Mouse (Mus musculus) CH12.LX (cell line): Measurements from ENCODE around the gene Cd200. TPM values are rescaled to one million over a fixed set of nuclear protein-coding genes. Genes with fewer than 3 reads are reported as not detected.

Experiments used
- DNase-seq: peaks from one replicate; pipeline ENCODE4 v3.0.0-alpha.2; 2013; ENCODE audit errors: extremely low read depth
- H3K27ac ChIP-seq: 2 replicates; pipeline ENCODE4 v1.5.1; 2012; ENCODE audit warnings: low read depth, mild to moderate bottlenecking, control low read depth, moderate library complexity; ENCODE audit not compliant: insufficient read depth
- H3K27me3 ChIP-seq: replicated peaks from 2 replicates; pipeline ENCODE3; 2012; ENCODE audit warnings: inconsistent platforms
- H3K36me3 ChIP-seq, 2 experiments: replicated peaks in 1 of 2; 2 replicates each; pipeline versions ENCODE3 to v1.6.1; 2012; ENCODE audit warnings: inconsistent platforms in 1 of 2, low read length in 1 of 2, mild to moderate bottlenecking in 1 of 2, mixed read lengths in 1 of 2, moderate library complexity in 1 of 2; ENCODE audit not compliant: control insufficient read depth in 1 of 2, insufficient read depth in 1 of 2
- H3K4me1 ChIP-seq, 2 experiments: 2 replicates each; pipeline ENCODE4 v1.6.1; 2012; ENCODE audit warnings: inconsistent platforms in 1 of 2, moderate library complexity in 1 of 2; ENCODE audit not compliant: insufficient read depth in 2 of 2, control insufficient read depth in 1 of 2
- H3K4me2 ChIP-seq: 2 replicates; pipeline ENCODE4 v1.6.1; 2012; ENCODE audit warnings: low read depth, mild to moderate bottlenecking, control low read depth; ENCODE audit not compliant: poor library complexity, insufficient read depth, severe bottlenecking
- H3K4me3 ChIP-seq, 3 experiments: fragments of 150-350 bp in 1 of 3; sonication (generic) in 1 of 3; replicated peaks in 1 of 3; 2 replicates each; pipeline versions ENCODE3 to v1.5.1; 2011 to 2012; ENCODE audit warnings: low read depth in 2 of 3, low read length in 2 of 3, mild to moderate bottlenecking in 2 of 3, moderate library complexity in 2 of 3, control low read depth in 1 of 3, improper control_type of control experiment in 1 of 3, inconsistent platforms in 1 of 3, mixed read lengths in 1 of 3; ENCODE audit not compliant: poor library complexity in 1 of 3
- H3K79me2 ChIP-seq: replicated peaks from 2 replicates; pipeline ENCODE4 v1.6.1; 2012; ENCODE audit warnings: mild to moderate bottlenecking, moderate library complexity; ENCODE audit not compliant: control insufficient read depth, poor library complexity, insufficient read depth, severe bottlenecking; ENCODE audit errors: extremely low read depth
- H3K9ac ChIP-seq: 2 replicates; pipeline ENCODE4 v1.6.1; 2012; ENCODE audit warnings: low read depth, mild to moderate bottlenecking, control low read depth, moderate library complexity; ENCODE audit not compliant: insufficient read depth
- H3K9me3 ChIP-seq: replicated peaks from 2 replicates; pipeline ENCODE3; 2012; ENCODE audit warnings: low read length, inconsistent platforms, mixed read lengths
- CHD2 ChIP-seq: IDR thresholded peaks from 2 replicates; pipeline ENCODE4 v1.6.1; 2011; ENCODE audit warnings: low read length, improper control_type of control experiment
- E2F4 ChIP-seq: IDR thresholded peaks from 2 replicates; pipeline ENCODE4 v1.6.1; 2011; ENCODE audit warnings: low read depth, low read length, improper control_type of control experiment; ENCODE audit not compliant: insufficient replicate concordance
- EP300 ChIP-seq: IDR thresholded peaks from 2 replicates; pipeline ENCODE4 v1.6.1; 2011; ENCODE audit warnings: low read length, improper control_type of control experiment
- ETS1 ChIP-seq: conservative IDR thresholded peaks from 2 replicates; pipeline ENCODE4 v1.6.1; 2012; ENCODE audit warnings: low read depth, mild to moderate bottlenecking, inconsistent platforms, low read length, improper control_type of control experiment, moderate library complexity
- HCFC1 ChIP-seq: IDR thresholded peaks from 2 replicates; pipeline ENCODE4 v1.6.1; 2012; ENCODE audit warnings: low read depth, mild to moderate bottlenecking, inconsistent platforms, low read length, improper control_type of control experiment
- IRF4 ChIP-seq: IDR thresholded peaks from 2 replicates; pipeline ENCODE4 v1.6.1; 2014; ENCODE audit warnings: low read depth, mild to moderate bottlenecking, inconsistent platforms, low read length, improper control_type of control experiment
- JUND ChIP-seq: conservative IDR thresholded peaks from 2 replicates; pipeline ENCODE4 v1.6.1; 2011; ENCODE audit warnings: low read depth, low read length, improper control_type of control experiment
- KAT2A ChIP-seq: IDR thresholded peaks from 2 replicates; pipeline ENCODE4 v1.6.1; 2012; ENCODE audit warnings: low read length, improper control_type of control experiment, inconsistent platforms; ENCODE audit not compliant: insufficient replicate concordance
- MAFK ChIP-seq: IDR thresholded peaks from 2 replicates; pipeline ENCODE4 v1.6.1; 2011; ENCODE audit warnings: low read length, improper control_type of control experiment; ENCODE audit not compliant: insufficient replicate concordance
- MAX ChIP-seq: IDR thresholded peaks from 2 replicates; pipeline ENCODE4 v1.6.1; 2011; ENCODE audit warnings: low read length, improper control_type of control experiment
- MEF2A ChIP-seq: IDR thresholded peaks from 2 replicates; pipeline ENCODE4 v1.6.1; 2014; ENCODE audit warnings: low read depth, mild to moderate bottlenecking, inconsistent platforms, low read length, improper control_type of control experiment, borderline replicate concordance
- MYC ChIP-seq: IDR thresholded peaks from 2 replicates; pipeline ENCODE4 v1.6.1; 2011; ENCODE audit warnings: low read depth, mild to moderate bottlenecking, improper control_type of control experiment, low read length
- NELFE ChIP-seq: IDR thresholded peaks from 2 replicates; pipeline ENCODE4 v1.6.1; 2011; ENCODE audit warnings: low read depth, low read length, improper control_type of control experiment
- NRF1 ChIP-seq: IDR thresholded peaks from 2 replicates; pipeline ENCODE4 v1.6.1; 2014; ENCODE audit warnings: low read depth, mild to moderate bottlenecking, inconsistent platforms, low read length, improper control_type of control experiment, moderate library complexity
- PAX5 ChIP-seq: IDR thresholded peaks from 2 replicates; pipeline ENCODE4 v1.6.1; 2012; ENCODE audit warnings: low read length, inconsistent platforms, mixed read lengths
- POLR2AphosphoS2 ChIP-seq: IDR thresholded peaks from 2 replicates; pipeline ENCODE4 v1.6.1; 2011; ENCODE audit warnings: low read depth, low read length, improper control_type of control experiment
- RAD21 ChIP-seq: IDR thresholded peaks from 2 replicates; pipeline ENCODE4 v1.6.1; 2011; ENCODE audit warnings: low read depth, mild to moderate bottlenecking, low read length, improper control_type of control experiment, moderate library complexity
- SMC3 ChIP-seq: IDR thresholded peaks from 2 replicates; pipeline ENCODE4 v1.6.1; 2011; ENCODE audit warnings: low read depth, low read length, improper control_type of control experiment
- TCF12 ChIP-seq: IDR thresholded peaks from 2 replicates; pipeline ENCODE4 v1.6.1; 2014; ENCODE audit warnings: low read depth, mild to moderate bottlenecking, inconsistent platforms, low read length, improper control_type of control experiment
- UBTF ChIP-seq: IDR thresholded peaks from 2 replicates; pipeline ENCODE4 v1.6.1; 2012; ENCODE audit warnings: low read depth, mild to moderate bottlenecking, inconsistent platforms, low read length, improper control_type of control experiment, moderate library complexity
- ZC3H11A ChIP-seq: IDR thresholded peaks from 2 replicates; pipeline ENCODE4 v1.6.1; 2012; ENCODE audit warnings: low read depth, mild to moderate bottlenecking, inconsistent platforms, low read length, improper control_type of control experiment
- ZKSCAN1 ChIP-seq: IDR thresholded peaks from 2 replicates; pipeline ENCODE4 v1.6.1; 2012; ENCODE audit warnings: low read depth, inconsistent platforms, low read length, improper control_type of control experiment, borderline replicate concordance
- ZMIZ1 ChIP-seq: IDR thresholded peaks from 2 replicates; pipeline ENCODE4 v1.6.1; 2012; ENCODE audit warnings: low read depth, mild to moderate bottlenecking, inconsistent platforms, low read length, improper control_type of control experiment
- ZNF384 ChIP-seq: IDR thresholded peaks from 2 replicates; pipeline ENCODE4 v1.6.1; 2012; ENCODE audit warnings: low read depth, low read length, improper control_type of control experiment, inconsistent platforms
- dilution Hi-C: fragments of 300-500 bp; cut with MboI; formaldehyde crosslinking; loops from 2 replicates; pipeline ENCODE4 v1.14.3; 2020; ENCODE audit warnings: low sequenced_read_pairs; ENCODE audit not compliant: extremely low pct_unique_long_range_greater_than_20kb, extremely low pct_ligation_motif_present
- in situ Hi-C: fragments of 300-500 bp; cut with MboI; formaldehyde crosslinking; loops from 3 replicates; pipeline ENCODE4 v1.14.3; 2019; ENCODE audit warnings: low sequenced_read_pairs, low pct_ligation_motif_present, low pct_unique_long_range_greater_than_20kb, mixed read lengths
- polyA plus RNA-seq: library from polyadenylated mRNA; unstranded; fragments of >175 nt; gene quantifications from 2 replicates; pipeline ENCODE4 v1.2.1, GENCODE M21; 2012; ENCODE audit warnings: low read depth; ENCODE audit not compliant: insufficient read length
- total RNA-seq, 2 experiments: library from RNA; depleted of rRNA; stranded (reverse); fragments of 300-350 nt in 1 of 2; fragments of >200 nt in 1 of 2; gene quantifications; 2 replicates each; pipeline ENCODE4 v1.2.3; 2012 to 2014

Cd200 gene
- total and polyA plus RNA-seq, 3 experiments, result 13.7 to 77.5 (median 17.0) TPM

DNA sequence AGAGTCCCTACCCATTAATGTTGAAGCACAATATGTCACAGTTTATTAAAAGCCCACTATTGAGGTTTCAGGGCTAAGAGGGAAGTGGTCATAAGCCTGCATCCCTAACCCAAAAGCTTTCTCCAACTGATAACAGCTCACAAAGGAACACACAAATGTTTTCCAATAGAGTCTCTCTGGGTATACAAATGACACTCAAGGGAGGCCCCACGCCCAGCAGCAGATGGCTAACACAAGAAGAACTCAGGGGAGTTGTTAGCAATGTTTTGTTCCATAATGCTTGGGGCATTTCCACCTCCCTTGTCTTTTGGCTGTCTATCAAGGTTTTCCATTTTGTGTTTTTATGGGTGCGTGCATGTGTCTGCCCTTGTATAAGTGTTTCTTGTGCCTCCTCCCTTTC, 64.0 kb downstream of the Cd200 start:
- Histone ChIP-seq H3K9ac (no peak overlapping the region), H3K4me3 (no peak overlapping the region), H3K27me3 (no peaks in the 10 kb centered on the region), H3K27ac (peak overlapping the region; percentile 75; the same call in 1 of the 2 replicates), H3K4me2 (peak overlapping the region; percentile 62), H3K4me1 (peaks cover 17 to 43% of the 10 kb centered on the region in 2 experiments), H3K36me3 (no peaks in the 10 kb centered on the region), H3K9me3 (peaks cover 12% of the 10 kb centered on the region), H3K79me2 (no peaks in the 10 kb centered on the region)
- dilution Hi-C loops, result no loop called here
- in situ Hi-C loops, result no loop called here
- peak; percentile 66 for TF ChIP-seq ETS1
- TF ChIP-seq MEF2A, result peak; percentile 59; the same call in 1 of the 2 replicates
- no peak for TF ChIP-seq HCFC1
- TF ChIP-seq ZC3H11A, result no peak
- no peak for TF ChIP-seq KAT2A
- no peak for TF ChIP-seq RAD21
- TF ChIP-seq NELFE, result no peak
- no peak for TF ChIP-seq POLR2AphosphoS2
- peak; percentile 40; the same call in 1 of the 2 replicates for TF ChIP-seq JUND
- no peak for TF ChIP-seq SMC3
- TF ChIP-seq TCF12, result peak; percentile 44; the same call in 1 of the 2 replicates
- no peak for TF ChIP-seq UBTF
- TF ChIP-seq MAX, result no peak
- TF ChIP-seq PAX5, result no peak
- TF ChIP-seq MYC, result 0 out of 2 replicates have a peak, but pooled peaks have one; percentile 48
- no peak for TF ChIP-seq CHD2
- no peak for TF ChIP-seq ZNF384
- TF ChIP-seq ZKSCAN1, result no peak
- TF ChIP-seq IRF4, result peak; percentile 52
- TF ChIP-seq E2F4, result no peak
- no peak for TF ChIP-seq ZMIZ1
- no peak for TF ChIP-seq MAFK
- TF ChIP-seq NRF1, result no peak
- peak; percentile 65 for TF ChIP-seq EP300
- peak; percentile 58 for DNase-seq
